Mouse (Mus musculus): ENCODE data around the gene Tnfrsf19.

Gene Tnfrsf19

DNA sequence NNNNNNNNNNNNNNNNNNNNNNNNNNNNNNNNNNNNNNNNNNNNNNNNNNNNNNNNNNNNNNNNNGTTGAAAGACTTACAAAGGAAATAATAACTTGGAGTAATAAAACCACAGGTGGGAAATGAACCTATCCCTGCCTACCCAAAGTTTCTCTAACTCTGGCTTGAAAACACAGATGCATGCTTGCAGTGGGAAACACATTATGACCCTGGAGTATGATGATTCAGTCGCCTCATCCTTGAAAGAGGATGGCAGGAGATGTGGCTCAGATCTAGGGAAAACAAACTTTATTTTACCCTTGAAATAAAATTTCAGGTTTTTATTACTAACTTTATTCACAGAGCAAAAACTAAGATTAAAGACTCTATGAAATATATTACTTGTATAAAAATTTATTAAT, 26.4 kb downstream of the Tnfrsf19 start:
- no peak for DNase-seq

DNA sequence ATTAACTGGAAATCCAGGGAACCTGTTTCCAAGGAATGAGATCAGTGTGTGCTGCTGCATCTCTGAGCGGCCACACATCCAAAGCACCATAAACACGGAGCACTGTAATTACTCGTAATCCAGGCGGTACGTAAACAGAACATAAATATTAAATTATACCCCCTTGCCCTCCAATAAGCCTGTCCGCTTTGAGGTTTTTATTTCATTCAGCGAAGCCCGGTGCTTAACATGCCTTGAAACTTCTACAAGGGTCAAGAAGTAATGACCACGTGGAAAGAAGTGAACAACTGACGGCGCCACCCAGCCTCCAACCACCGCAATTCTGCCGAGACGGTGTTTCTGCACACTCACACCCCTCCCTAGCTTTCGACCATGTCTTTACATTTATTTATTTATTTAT, 31.7 kb downstream of the Tnfrsf19 start:
- DNase-seq = no peak

GRCm38 (mm10) chr14:61012397-61012931, 33.8 kb downstream of the Tnfrsf19 start:
- DNase-seq = peak; percentile 89

DNA sequence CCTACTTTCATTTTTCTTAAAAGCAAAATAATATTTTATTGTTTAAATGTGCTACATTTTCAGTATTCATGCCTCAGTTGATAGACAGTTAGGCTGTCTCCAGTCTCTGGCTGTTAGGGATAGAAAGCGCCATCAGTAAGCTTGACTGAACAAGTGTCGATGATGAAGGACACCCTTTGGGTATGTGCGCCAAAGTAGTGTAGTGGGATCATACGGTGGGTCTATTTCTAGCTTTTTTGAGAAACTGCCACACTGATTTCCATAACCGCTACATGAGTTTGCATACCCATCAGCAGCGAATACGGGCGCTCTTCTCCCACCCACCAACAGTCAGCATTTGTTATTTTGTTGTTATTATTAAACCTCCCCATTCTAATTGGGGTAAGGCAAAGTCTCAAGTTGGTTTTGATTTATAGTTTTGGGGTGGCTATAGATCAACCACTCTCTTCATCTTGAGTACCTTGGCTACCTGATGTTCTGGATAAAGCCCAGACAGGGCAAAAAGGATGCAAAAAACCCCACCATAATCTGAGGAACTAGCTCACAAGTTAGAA, 34.6 kb downstream of the Tnfrsf19 start:
- DNase-seq = no peak

DNA sequence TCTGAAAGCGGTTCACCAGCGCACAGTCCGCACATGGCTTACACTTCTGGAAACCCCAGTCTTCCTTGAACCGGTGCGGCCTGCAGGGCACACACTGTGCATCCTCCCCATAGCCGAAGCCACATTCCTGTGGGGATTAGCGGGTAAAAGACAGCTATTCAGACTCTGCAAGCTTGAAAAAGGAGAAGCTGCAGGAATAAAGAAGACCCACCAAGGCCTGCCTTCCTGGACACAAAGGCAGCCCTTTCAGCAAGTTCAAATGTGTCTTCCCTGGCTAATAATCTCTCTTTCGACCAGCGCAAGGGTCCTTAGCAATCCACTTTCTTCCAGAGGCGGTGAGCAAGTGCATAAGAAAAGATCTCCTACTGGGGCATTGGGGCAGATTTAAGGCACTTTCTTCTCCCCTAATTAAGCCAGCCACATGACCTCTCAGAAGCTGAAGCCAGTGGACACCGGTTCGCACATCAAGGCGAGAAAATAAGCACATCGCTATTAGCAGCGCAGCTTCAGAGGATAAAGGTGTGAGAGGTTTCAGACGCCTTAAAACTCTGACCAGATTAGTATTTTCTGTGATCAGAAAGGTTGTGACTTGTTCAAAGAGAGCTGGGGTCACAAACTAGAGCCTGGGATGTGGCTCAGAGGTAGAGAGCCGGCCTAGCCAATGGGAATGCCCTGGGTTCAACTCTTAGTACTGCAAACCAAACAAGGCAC, 41.0 kb downstream of the Tnfrsf19 start:
- no peak for DNase-seq

DNA sequence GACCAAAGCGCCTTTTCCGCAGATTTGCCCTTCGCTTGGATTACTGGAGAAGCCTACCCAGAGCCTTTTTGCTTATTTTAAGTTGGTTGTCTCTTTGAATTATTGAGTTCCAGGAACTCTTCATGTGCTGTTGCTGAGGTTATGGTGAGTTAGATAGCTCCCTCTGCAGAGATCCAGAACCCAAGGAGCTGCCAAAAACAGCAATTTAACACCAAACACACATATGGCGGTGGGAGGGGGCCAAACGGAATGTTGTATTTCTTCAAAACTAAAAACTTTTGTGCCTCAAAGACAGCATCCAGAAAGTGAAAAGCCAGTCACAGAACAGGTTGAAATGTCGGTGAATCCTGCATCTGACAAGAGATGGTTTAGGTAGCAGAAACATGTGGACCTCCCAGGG, 42.6 kb downstream of the Tnfrsf19 start:
- no peak for DNase-seq

DNA sequence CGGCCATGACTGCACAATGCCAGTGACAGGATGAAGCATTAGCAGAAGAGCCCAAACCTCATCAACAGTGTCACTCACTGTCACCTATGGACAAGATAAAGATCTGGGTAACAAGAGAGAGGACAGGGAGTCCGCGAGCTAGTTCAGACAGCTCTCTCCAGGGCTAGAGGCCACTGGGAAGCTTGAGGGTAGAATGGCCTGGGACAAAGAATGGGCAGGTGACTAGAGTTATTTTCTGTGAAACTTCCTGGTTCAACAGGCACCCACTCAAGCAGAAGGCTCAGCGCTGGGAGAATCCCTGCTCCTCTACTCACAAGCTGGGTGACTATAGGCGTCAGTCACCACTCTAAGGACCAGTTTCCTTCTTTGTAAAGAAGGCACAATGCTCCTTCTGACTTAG, 46.2 kb downstream of the Tnfrsf19 start:
- DNase-seq = no peak

- no peak for DNase-seq
These were observed 49.7 kb downstream of the Tnfrsf19 start for GRCm38 (mm10) chr14:60996556-60996955.

DNA sequence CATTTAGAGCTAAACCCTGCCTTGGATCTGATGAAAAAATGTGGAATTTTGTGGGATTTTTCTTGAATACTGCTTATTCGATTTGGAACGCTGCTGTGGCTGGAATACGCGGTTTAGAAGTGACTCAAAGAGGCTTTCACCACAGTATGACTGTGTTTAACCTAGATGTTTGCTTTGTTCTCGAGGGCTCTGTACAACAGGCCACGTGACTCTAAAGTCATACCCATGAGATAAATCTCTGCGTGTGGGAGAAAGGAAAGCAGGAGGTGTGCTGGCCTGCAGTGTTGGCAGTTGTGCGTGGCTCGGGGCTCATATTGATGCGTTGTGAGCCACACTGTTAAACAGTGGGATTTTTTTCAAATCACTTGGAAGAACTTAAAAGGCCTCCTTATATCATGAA, 52.8 kb downstream of the Tnfrsf19 start:
- DNase-seq = no peak

DNA sequence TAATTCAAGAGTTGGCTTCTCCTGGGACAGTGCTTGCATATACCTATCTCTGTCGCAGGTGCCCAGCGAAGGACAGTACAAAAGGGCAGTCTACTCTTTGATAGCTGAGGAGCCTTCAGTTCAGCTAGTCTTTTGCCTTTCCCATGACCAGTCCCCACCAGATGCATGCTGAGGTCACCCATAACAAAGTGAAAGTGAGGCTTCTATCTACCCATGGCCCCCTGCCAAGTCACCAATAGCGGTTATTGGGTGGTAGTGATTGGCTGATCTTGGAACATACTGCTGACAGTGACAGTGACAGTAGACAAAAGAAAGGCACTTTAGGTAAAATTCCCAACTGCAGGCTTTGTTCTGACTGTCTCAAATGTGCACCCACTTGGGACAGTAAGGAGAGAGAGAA, 53.2 kb downstream of the Tnfrsf19 start:
- DNase-seq = no peak

DNA sequence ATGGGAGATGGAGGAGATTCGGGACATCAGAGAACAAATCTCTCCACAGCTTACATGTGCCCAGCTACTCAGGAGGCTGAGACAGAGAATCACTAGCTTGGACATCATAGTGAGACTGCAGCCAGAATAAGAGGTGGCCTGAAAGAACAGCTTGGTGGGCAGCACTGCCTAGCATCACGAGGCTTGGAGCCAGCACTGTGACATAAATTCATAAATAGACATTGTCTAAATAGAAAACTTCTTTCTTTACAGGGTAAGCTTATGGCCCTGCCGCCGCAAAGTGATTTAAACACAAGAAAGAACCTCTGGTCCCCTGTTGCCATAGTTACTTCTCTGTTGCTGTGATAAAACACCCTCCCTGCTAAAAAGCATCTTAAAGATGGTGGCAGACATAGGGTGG, 54.1 kb downstream of the Tnfrsf19 start:
- no peak for DNase-seq

GRCm38 (mm10) chr14:60988228-60988627, 58.1 kb downstream of the Tnfrsf19 start:
- DNase-seq = no peak

DNA sequence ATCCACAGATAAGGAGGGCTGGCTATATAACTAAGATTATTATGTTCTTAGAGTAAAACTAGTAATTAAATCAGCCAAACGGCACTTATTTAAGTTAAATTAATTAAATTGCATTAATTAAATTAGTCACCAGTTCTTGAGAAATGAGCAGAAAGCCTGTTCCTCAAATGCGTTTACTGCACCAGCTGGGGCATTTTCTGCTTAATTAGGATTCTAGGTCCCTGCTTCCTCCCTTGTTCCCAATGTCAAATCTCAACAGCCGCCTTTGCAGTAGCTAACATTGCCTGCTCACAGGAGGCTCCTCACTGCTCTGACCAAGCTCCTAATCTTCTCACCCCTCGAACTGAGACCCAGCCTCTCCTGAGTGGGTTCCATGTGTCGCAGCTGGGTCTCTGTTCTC, 59.4 kb downstream of the Tnfrsf19 start:
- no peak for DNase-seq

GRCm38 (mm10) chr14:60985077-60985476, 61.2 kb downstream of the Tnfrsf19 start:
- DNase-seq = no peak

DNA sequence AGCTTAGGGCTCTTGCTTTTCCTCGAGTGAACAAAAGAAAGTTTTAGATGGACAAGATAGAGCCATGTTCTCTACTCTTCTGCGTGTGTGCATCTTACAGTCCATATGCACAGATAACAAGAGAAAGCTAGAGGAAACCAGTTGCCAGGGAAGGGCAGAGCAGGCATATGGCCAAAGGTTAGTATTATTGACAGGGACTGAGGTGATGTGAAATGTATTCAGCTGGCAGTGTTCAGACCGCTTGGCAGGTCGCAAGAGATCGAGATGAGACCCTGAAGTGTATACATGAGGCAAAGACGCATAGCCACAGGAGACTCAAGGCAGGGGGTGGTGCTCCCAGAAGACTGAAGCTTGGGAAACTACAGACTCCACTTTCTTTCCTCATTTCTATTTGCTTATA, 62.0 kb downstream of the Tnfrsf19 start:
- DNase-seq = no peak

DNA sequence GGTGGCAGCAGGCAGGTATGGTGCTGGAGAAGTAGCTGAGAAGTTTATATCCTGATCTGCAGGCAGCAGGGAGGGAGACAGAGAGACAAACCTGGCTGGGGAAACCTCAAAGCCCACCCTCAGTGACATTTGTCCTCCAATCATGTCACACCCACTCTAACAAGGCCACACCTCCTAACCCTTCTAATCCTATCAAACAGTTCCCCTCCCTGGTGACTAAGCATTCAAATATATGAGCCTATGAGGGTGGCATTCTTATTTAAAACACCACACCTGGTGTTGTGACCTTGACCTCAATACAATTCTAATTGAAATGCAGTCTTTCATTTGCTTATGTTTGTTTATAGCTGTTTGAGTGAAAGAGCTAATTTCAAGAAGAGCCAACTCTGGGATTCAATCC, 64.2 kb downstream of the Tnfrsf19 start:
- no peak for DNase-seq

DNA sequence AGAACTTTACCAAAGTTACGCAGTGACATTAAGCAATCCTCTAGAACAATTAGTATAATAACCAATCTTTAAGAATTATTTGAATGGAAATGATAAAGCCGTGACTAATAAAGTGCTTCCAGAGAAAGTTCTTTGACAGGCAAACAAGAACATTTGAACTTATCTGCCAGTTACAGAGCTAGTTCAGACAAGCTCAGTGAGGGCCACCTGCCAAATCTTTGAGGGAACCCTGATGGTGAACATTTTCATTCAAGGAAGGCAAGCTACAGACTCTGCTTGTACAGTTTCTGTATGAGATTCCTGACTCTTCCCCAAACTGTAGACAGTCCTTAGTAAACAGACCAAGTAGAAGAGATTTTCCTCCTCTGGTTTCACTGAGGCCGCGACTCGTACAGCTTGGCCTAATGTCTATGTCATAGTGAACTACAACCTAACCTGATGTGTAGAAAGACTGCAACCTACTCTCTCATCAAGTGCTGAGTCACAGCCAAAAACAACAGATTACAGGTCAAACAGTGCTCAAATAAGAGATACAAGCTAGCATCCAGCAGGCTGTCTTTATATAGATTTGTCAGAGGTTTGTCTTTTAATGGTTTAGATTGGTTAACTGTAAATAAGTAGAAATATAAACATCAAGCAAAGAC, 65.9 kb downstream of the Tnfrsf19 start:
- no peak for DNase-seq

DNA sequence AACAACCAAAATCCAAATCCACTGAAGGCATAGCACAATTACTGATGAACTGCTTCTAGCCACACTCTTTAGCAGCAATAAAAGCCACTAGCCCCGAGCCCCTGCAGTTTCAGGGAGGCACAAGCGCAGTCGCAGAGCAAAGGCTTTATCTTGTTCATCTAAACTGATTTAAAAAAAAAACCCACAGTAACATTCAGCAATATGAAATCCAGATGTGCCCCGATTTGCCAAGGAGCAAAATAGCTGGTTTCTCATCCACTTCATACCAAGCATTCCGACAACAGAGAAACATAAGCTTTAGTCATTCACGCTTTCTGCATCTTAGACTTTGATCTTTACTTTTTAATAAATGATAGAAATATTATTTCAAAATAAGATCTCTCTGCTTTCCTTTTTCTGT, 68.2 kb downstream of the Tnfrsf19 start:
- DNase-seq = no peak

GRCm38 (mm10) chr14:60976231-60976630, 70.1 kb downstream of the Tnfrsf19 start:
- DNase-seq = no peak

DNA sequence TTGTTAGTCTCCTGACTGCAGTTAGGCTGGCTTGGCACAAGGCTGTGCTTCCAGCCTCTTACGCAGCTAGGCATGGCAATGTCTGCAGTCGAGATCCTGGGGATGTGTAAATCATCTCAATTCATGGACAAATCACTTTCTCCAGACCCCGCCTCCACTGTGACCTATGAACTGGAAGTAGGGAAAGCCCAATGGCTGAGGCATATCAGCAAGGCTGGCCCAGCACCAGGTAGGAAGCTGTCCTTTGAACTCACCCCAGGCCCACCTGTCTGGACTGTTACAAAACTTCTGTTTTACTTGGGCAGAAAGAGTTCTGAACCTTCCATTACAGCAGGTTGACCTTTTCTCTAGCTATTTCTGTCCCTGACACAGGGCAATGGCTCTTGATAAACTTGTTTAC, 70.6 kb downstream of the Tnfrsf19 start:
- DNase-seq = no peak

GRCm38 (mm10) chr14:60970961-60971360, 75.3 kb downstream of the Tnfrsf19 start:
- no peak for DNase-seq

- no peak for DNase-seq
These were observed 80.2 kb downstream of the Tnfrsf19 start for GRCm38 (mm10) chr14:60966061-60966460.

DNA sequence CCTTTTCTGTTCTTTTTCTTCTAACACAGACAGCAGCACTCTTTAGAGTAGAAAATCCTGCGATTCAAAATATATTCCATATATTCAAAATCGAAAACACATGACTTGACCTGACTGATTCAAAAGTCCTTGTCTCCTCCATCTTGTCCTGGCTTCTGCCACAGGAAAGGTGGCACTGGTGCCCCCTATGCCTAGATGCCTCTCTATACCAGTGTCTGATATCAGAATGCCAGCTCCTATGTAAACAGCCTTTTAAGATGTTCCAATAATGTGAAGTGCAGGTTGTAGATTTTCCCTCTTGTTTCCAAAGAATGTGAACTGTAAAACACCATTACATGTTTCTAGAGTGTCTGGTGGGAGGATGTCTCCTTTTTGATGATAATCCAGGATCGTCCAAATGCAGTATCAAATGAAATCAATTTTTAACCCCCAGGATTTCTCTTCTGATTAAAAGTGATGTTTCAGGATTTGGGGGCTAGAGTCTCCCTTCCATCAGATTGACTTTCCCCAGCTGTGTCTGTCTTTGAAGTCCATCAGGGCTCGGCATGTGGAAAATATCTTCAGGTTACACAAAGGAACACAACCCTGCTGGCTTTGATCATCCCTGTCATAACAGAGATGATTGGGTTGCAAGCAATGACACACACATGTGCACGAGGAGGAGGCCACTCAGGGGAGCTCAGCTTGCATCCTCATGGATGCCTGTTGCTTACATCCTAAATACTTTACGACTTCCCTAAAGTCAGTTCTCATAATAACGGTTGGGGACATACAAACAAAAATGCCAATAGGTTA, 82.1 kb downstream of the Tnfrsf19 start:
- no peak for DNase-seq
